Mouse (Mus musculus): ENCODE data around the gene Gm19410.

The Gm19410 gene

GRCm38 (mm10) chr8:35765499-35766193 lies at the start of gene Gm19410:
Gene Gm19410 (plus strand): TSS chr8:35765790.
- DNase-seq (ENCODE audit: low spot score in 2 of 2) = no peak

GRCm38 (mm10) chr8:35730776-35731175 lies 34.8 kb upstream of the Gm19410 start:
- DNase-seq (ENCODE audit: low spot score in 2 of 2) = no peak

GRCm38 (mm10) chr8:35735438-35735837 lies 30.2 kb upstream of the Gm19410 start:
- DNase-seq (ENCODE audit: low spot score in 2 of 2) = no peak

GRCm38 (mm10) chr8:35756202-35756601 lies 9.4 kb upstream of the Gm19410 start:
- no peak for DNase-seq (ENCODE audit: low spot score in 2 of 2)

- no peak for DNase-seq (ENCODE audit: low spot score in 2 of 2)
Observed at GRCm38 (mm10) chr8:35765020-35765419, 570 bp upstream of the Gm19410 start.

- no peak for DNase-seq (ENCODE audit: low spot score in 2 of 2)
Observed at GRCm38 (mm10) chr8:35773508-35773907, 7.9 kb downstream of the Gm19410 start.
